Mouse (Mus musculus) fibroblast of lung, adult 2 months (primary cell): ENCODE results near the gene Cyp2c40.
"Not testable (repeated sequence)": the region's sequence is repeated elsewhere in the genome, so short reads cannot be mapped to it uniquely, and the experiment has no call there.

Experiments
- DNase-seq: peaks from one replicate; pipeline ENCODE4 v3.0.0-alpha.2; 2011; ENCODE audit warnings: low read depth

The Cyp2c40 gene

DNA sequence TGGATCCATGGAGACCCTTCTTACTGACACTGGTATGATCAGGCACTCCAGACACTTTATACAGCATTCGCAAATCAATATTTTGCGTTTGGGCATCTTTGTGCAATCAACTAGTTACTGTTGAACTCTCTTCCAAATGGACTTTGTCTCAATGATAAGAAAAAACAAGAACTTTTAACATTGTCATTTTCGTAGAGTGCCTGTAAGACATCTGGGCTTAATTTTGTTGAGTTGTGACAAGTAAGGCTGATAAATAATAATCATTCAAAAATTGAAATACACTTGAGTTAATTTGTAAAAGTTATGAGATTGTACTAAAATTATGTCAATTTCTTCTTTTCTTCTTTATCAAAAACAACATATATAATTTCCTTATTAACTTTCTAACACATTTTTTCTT is at the start of gene Cyp2c40:
Gene Cyp2c40 (minus strand): TSS at position 101 of the 400 bp plus-strand sequence.
- DNase-seq: not testable (repeated sequence)

DNA sequence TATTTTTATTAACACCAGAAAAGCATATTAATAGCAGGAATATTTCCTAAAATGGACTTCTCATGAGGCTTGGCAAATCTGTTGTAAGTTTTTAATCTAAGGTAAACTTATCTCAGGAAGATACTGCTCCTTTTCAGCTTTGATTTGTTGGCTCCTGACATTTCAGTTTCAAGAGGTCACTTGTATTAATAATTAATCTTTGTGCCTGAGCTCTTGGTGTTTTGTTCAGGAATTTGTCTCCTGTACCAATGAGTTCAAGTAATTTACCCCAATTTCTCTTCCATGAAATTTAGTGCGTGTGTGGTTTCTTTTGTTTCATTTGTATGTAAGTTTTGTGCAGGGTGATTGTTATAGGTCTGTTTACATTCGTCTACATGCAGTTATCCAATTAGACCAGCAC is 8.3 kb upstream of the Cyp2c40 start:
- not testable (repeated sequence) for DNase-seq

DNA sequence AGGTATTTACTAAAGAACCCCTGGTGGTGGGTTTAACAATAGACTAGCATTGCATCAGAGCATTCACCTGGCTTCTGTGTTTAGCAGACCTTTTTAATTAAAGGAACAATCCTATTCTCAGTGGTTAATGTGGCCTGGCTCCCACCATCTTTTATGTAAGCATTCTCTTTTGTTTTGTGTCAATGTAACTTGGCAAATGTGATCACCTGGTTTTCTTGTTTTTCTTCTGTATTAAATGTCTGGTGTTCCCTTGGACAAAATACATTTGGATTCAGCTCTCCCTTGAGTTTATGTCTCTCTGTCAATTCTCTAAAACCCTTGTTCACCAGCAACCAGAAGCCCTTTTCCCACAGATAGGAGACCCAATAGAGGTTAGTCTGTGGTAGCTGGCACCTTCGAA is 3.8 kb upstream of the Cyp2c40 start:
- not testable (repeated sequence) for DNase-seq

DNA sequence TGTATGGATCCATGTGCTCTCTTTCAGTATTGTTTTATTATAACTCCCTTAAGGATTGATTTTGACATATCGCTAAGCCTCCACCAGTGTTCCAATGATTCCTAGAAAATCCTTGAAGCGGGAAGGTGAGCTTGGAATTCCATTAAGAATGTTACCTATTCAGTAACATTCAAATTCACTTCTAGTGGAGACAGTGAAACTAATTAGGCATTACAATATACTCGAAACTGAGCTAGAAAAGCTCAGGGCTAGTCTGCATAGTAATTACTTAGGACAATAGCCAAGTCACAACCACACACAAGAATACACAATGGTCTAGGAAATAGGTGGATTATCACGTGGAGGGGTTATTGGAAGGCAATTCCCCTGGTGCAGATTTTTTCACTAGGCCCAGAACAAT is 3.4 kb upstream of the Cyp2c40 start:
- DNase-seq: not testable (repeated sequence)

DNA sequence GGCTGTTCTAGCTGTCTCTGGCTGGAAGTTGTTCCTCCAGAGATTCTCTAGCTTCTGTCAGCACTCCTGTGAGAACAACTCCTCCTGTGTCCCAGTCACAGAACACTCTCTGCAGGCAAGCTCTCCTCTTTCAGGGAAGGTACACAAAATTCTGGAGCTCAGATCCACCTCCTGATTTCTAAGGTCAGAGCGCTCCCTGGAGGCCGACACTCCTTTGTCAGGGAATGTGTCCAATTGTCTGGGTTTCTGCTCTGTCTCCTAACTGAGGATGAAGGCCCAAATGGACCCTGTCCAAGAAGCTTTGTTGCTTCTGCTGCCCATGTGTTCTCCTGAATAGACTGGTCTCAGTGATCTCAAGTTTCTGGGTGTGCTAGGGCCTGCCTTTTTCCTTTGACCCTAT is 27.2 kb downstream of the Cyp2c40 start:
- not testable (repeated sequence) for DNase-seq

DNA sequence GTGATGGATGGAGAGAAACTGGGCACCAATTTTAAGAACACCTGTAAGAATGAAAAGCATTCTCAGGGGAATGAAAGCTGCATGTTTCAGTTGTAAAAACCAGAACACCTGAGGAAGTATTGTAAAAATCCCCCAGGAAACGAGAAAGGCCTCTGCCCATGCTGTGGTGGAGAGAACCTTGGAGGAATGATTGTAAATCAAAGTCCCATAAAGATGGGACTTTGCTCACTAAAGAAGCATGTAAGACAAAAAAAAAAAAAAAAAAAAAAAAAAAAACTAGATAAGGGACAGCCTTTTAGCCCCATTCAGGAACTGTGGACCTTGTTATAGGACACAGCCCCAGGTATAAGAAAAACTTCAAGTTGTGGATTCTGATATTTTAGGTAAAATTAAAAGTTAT is 67.3 kb downstream of the Cyp2c40 start:
- no peak for DNase-seq

DNA sequence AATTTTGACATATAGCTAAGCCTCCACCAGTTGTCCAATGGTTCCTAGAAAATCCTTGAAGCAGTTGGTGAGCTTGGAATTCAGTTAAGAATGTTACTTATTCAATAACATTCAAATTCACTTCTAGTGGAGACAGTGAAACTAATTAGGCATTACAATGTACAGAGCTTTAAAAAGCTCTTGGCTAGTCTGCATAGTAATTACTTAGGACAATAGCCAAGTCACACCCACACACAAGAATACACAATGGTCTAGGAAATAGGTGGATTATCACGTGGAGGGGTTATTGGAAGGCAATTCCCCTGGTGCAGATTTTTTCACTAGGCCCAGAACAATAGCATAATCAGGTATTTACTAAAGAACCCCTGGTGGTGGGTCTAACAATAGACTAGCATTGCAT is 68.3 kb downstream of the Cyp2c40 start:
- not testable (repeated sequence) for DNase-seq

DNA sequence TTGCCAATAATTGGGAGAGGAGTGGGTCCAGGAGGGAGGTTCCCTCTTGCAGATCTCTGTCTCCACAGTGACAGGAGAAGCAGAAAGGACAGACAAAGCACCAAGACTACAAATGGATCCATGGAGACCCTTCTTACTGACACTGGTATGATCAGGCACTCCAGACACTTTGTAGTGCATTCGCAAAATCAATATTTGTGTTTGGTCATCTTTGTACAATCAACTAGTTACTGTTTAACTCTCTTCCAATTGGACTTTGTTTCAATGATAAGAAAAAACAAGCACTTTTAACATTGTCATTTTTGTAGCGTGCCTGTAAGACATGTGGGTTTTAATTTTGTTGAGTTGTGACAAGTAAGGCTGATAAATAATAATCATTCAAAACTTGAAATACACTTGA is 71.7 kb downstream of the Cyp2c40 start, which contains the start of gene Cyp2c68:
Gene Cyp2c68 (minus strand): TSS at position 135 of the 400 bp plus-strand sequence.
- no peak for DNase-seq
